Mouse (Mus musculus): ENCODE results near the gene Sprr2b. TPM values are rescaled to one million over a fixed set of nuclear protein-coding genes. Genes with fewer than 3 reads are reported as not detected.

Sprr2b gene
- polyA plus RNA-seq, 1 experiment = not detected

- no peaks in the 10 kb centered on the region for H3K4me1 ChIP-seq (ENCODE audit: control insufficient read depth, insufficient read depth, low read length)
- no peak overlapping the region for H3K4me3 ChIP-seq (ENCODE audit: low read depth, low read length)
- H3K9ac ChIP-seq (ENCODE audit: low read depth, poor library complexity, severe bottlenecking) = no peak overlapping the region
- H3K27me3 ChIP-seq (ENCODE audit: control insufficient read depth, insufficient read depth, low read length, poor library complexity, severe bottlenecking) = no peaks in the 10 kb centered on the region
- no peaks in the 10 kb centered on the region for H3K36me3 ChIP-seq (ENCODE audit: control insufficient read depth, insufficient read depth, low read length, poor library complexity, severe bottlenecking)
- TF ChIP-seq EP300 (IDR thresholded peaks at IDR 0.05; ENCODE audit: insufficient read depth, low read depth, low read length) (no peak), POLR2A (IDR thresholded peaks at IDR 0.05; ENCODE audit: insufficient read depth, low read length) (no peak), CTCF (IDR thresholded peaks at IDR 0.05; ENCODE audit: low read depth, low read length) (no peak)
- H3K27ac ChIP-seq (ENCODE audit: insufficient read depth, low read length) = no peak overlapping the region
- no peaks in the 10 kb centered on the region for H3K9me3 ChIP-seq (replicated peaks; ENCODE audit: control insufficient read depth, insufficient read depth, low read length, poor library complexity, severe bottlenecking)
Measured at GRCm38 (mm10) chr3:92307406-92307805, 9.0 kb upstream of the Sprr2b start.

GRCm38 (mm10) chr3:92317384-92317783, 964 bp downstream of the Sprr2b start:
- Histone ChIP-seq H3K27me3 (ENCODE audit: control insufficient read depth, insufficient read depth, low read length, poor library complexity, severe bottlenecking) (no peaks in the 10 kb centered on the region), H3K4me1 (ENCODE audit: control insufficient read depth, insufficient read depth, low read length) (no peaks in the 10 kb centered on the region), H3K27ac (ENCODE audit: insufficient read depth, low read length) (no peak overlapping the region), H3K9ac (ENCODE audit: low read depth, poor library complexity, severe bottlenecking) (no peak overlapping the region), H3K36me3 (ENCODE audit: control insufficient read depth, insufficient read depth, low read length, poor library complexity, severe bottlenecking) (no peaks in the 10 kb centered on the region), H3K4me3 (ENCODE audit: low read depth, low read length) (no peak overlapping the region), H3K9me3 (replicated peaks; ENCODE audit: control insufficient read depth, insufficient read depth, low read length, poor library complexity, severe bottlenecking) (no peaks in the 10 kb centered on the region)
- no peak for TF ChIP-seq POLR2A (IDR thresholded peaks at IDR 0.05; ENCODE audit: insufficient read depth, low read length)
- TF ChIP-seq EP300 (IDR thresholded peaks at IDR 0.05; ENCODE audit: insufficient read depth, low read depth, low read length) = no peak
- no peak for TF ChIP-seq CTCF (IDR thresholded peaks at IDR 0.05; ENCODE audit: low read depth, low read length)

GRCm38 (mm10) chr3:92336278-92336677, 19.9 kb downstream of the Sprr2b start:
- Histone ChIP-seq H3K4me3 (ENCODE audit: low read depth, low read length) (no peak overlapping the region), H3K9me3 (replicated peaks; ENCODE audit: control insufficient read depth, insufficient read depth, low read length, poor library complexity, severe bottlenecking) (no peaks in the 10 kb centered on the region), H3K27me3 (ENCODE audit: control insufficient read depth, insufficient read depth, low read length, poor library complexity, severe bottlenecking) (no peaks in the 10 kb centered on the region), H3K9ac (ENCODE audit: low read depth, poor library complexity, severe bottlenecking) (no peak overlapping the region), H3K36me3 (ENCODE audit: control insufficient read depth, insufficient read depth, low read length, poor library complexity, severe bottlenecking) (no peaks in the 10 kb centered on the region), H3K4me1 (ENCODE audit: control insufficient read depth, insufficient read depth, low read length) (no peaks in the 10 kb centered on the region), H3K27ac (ENCODE audit: insufficient read depth, low read length) (no peak overlapping the region)
- TF ChIP-seq CTCF (IDR thresholded peaks at IDR 0.05; ENCODE audit: low read depth, low read length) (no peak), POLR2A (IDR thresholded peaks at IDR 0.05; ENCODE audit: insufficient read depth, low read length) (no peak), EP300 (IDR thresholded peaks at IDR 0.05; ENCODE audit: insufficient read depth, low read depth, low read length) (no peak)

- Histone ChIP-seq H3K9ac (ENCODE audit: low read depth, poor library complexity, severe bottlenecking) (no peak within 1 kb of the TSS), H3K27me3 (ENCODE audit: control insufficient read depth, insufficient read depth, low read length, poor library complexity, severe bottlenecking) (no peaks in the 10 kb centered on the region), H3K27ac (ENCODE audit: insufficient read depth, low read length) (no peak within 1 kb of the TSS), H3K9me3 (replicated peaks; ENCODE audit: control insufficient read depth, insufficient read depth, low read length, poor library complexity, severe bottlenecking) (no peaks in the 10 kb centered on the region), H3K36me3 (ENCODE audit: control insufficient read depth, insufficient read depth, low read length, poor library complexity, severe bottlenecking) (no peaks in the 10 kb centered on the region), H3K4me1 (ENCODE audit: control insufficient read depth, insufficient read depth, low read length) (no peaks in the 10 kb centered on the region), H3K4me3 (ENCODE audit: low read depth, low read length) (no peak within 1 kb of the TSS)
- TF ChIP-seq CTCF (IDR thresholded peaks at IDR 0.05; ENCODE audit: low read depth, low read length) = no peak
- no peak for TF ChIP-seq POLR2A (IDR thresholded peaks at IDR 0.05; ENCODE audit: insufficient read depth, low read length)
- TF ChIP-seq EP300 (IDR thresholded peaks at IDR 0.05; ENCODE audit: insufficient read depth, low read depth, low read length) = no peak
Measured at GRCm38 (mm10) chr3:92338840-92339239, 22.4 kb downstream of the Sprr2b start, which contains the start of gene Sprr2d. Gene Sprr2d (plus strand): TSS chr3:92339140.

GRCm38 (mm10) chr3:92351843-92352242, 35.4 kb downstream of the Sprr2b start, which contains the start of gene Sprr2e:
Gene Sprr2e (plus strand): TSS chr3:92352143.
- TF ChIP-seq POLR2A (IDR thresholded peaks at IDR 0.05; ENCODE audit: insufficient read depth, low read length) = no peak
- no peak for TF ChIP-seq CTCF (IDR thresholded peaks at IDR 0.05; ENCODE audit: low read depth, low read length)
- Histone ChIP-seq H3K9ac (ENCODE audit: low read depth, poor library complexity, severe bottlenecking) (no peak within 1 kb of the TSS), H3K9me3 (replicated peaks; ENCODE audit: control insufficient read depth, insufficient read depth, low read length, poor library complexity, severe bottlenecking) (no peaks in the 10 kb centered on the region), H3K4me3 (ENCODE audit: low read depth, low read length) (no peak within 1 kb of the TSS), H3K27me3 (ENCODE audit: control insufficient read depth, insufficient read depth, low read length, poor library complexity, severe bottlenecking) (no peaks in the 10 kb centered on the region), H3K36me3 (ENCODE audit: control insufficient read depth, insufficient read depth, low read length, poor library complexity, severe bottlenecking) (no peaks in the 10 kb centered on the region), H3K4me1 (ENCODE audit: control insufficient read depth, insufficient read depth, low read length) (no peaks in the 10 kb centered on the region), H3K27ac (ENCODE audit: insufficient read depth, low read length) (no peak within 1 kb of the TSS)

- H3K27ac ChIP-seq (ENCODE audit: insufficient read depth, low read length) = no peak overlapping the region
- no peaks in the 10 kb centered on the region for H3K9me3 ChIP-seq (replicated peaks; ENCODE audit: control insufficient read depth, insufficient read depth, low read length, poor library complexity, severe bottlenecking)
- no peak overlapping the region for H3K9ac ChIP-seq (ENCODE audit: low read depth, poor library complexity, severe bottlenecking)
- H3K36me3 ChIP-seq (ENCODE audit: control insufficient read depth, insufficient read depth, low read length, poor library complexity, severe bottlenecking) = no peaks in the 10 kb centered on the region
- H3K4me3 ChIP-seq (ENCODE audit: low read depth, low read length) = no peak overlapping the region
- no peaks in the 10 kb centered on the region for H3K27me3 ChIP-seq (ENCODE audit: control insufficient read depth, insufficient read depth, low read length, poor library complexity, severe bottlenecking)
- no peaks in the 10 kb centered on the region for H3K4me1 ChIP-seq (ENCODE audit: control insufficient read depth, insufficient read depth, low read length)
- TF ChIP-seq EP300 (IDR thresholded peaks at IDR 0.05; ENCODE audit: insufficient read depth, low read depth, low read length) (no peak), CTCF (IDR thresholded peaks at IDR 0.05; ENCODE audit: low read depth, low read length) (no peak), POLR2A (IDR thresholded peaks at IDR 0.05; ENCODE audit: insufficient read depth, low read length) (no peak)
Measured at GRCm38 (mm10) chr3:92361619-92362018, 45.2 kb downstream of the Sprr2b start.
